Mouse (Mus musculus) G1E (cell line): ENCODE measurements around the gene Slc26a1.

Experiments
- CTCF ChIP-seq: IDR thresholded peaks from 2 replicates; pipeline ENCODE4 v1.5.1; 2012; ENCODE audit warnings: low read depth, low read length, inconsistent platforms, mixed read lengths
- GATA1 ChIP-seq: IDR thresholded peaks from 2 replicates; pipeline ENCODE4 v1.6.1; 2012; ENCODE audit warnings: borderline replicate concordance, low read length, inconsistent platforms, mixed read lengths
- TAL1 ChIP-seq: conservative IDR thresholded peaks from 2 replicates; pipeline ENCODE4 v1.6.1; 2012; ENCODE audit warnings: low read depth, low read length, inconsistent platforms, mixed read lengths

DNA sequence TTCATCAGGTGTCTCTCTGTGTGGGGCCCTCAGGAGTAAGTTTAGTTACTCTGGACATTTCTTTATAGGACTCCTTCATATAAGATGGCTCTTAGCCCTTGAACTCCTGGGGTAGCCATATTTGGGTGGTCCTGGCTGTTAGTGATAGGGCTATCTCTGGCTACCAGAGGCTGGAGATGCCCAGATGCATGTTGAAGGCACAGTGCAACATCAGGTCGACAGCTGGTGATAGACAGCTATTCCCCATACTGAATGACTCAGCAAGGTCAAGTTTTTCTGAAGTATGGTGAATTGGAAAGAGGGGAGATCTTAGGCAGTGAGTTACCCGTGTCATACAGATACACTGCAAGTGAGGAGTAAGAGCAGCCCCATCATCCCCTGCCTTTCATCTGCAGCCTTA lies 32.4 kb upstream of the Slc26a1 start:
- TF ChIP-seq CTCF, result no peak
- TF ChIP-seq GATA1, result no peak
- TF ChIP-seq TAL1, result no peak
